Mouse (Mus musculus) T-cell, adult 66 days (primary cell): ENCODE measurements around the gene Gm10377. TPM values are rescaled to one million over a fixed set of nuclear protein-coding genes. Genes with fewer than 3 reads are reported as not detected.

ENCODE experiments used
- total RNA-seq, 2 experiments: library from RNA; stranded (reverse); gene quantifications; 3 replicates in 1 of 2; 4 replicates in 1 of 2; pipeline ENCODE4 v1.2.4; 2023

Gene Gm10377
- not detected for total RNA-seq

GRCm38 (mm10) chr14:42797887-42798286, at the start of gene Gm10377:
TSS of gene Gm10377 (minus strand) at chr14:42797987.

GRCm38 (mm10) chr14:42768721-42769120, 29.1 kb downstream of the Gm10377 start, which contains the start of gene Gm3015:
TSS of gene Gm3015 (minus strand) at chr14:42768821.

Other genes starting within 250 kb of the Gm10377 start
- not detected for gene Gm17124, start 198.1 kb downstream of the Gm10377 start, total RNA-seq
- gene Gm3633, start 156.1 kb downstream of the Gm10377 start, total RNA-seq = not detected
- gene Gm10378, start 142.0 kb downstream of the Gm10377 start, total RNA-seq = not detected
- not detected for gene Gm3015, start 29.2 kb downstream of the Gm10377 start, total RNA-seq
- gene Gm21977, start 55.5 kb upstream of the Gm10377 start, total RNA-seq = not detected
- gene Gm8082, start 195.6 kb upstream of the Gm10377 start, total RNA-seq = not detected
- gene Gm10376, start 217.6 kb upstream of the Gm10377 start, total RNA-seq = not detected